Mouse (Mus musculus) hindbrain, postnatal 0 days (tissue): ENCODE results near the gene Clec2l. TPM values are rescaled to one million over a fixed set of nuclear protein-coding genes. Genes with fewer than 3 reads are reported as not detected.
A peak's percentile ranks its signal among the peaks of the same experiment; 100 is the strongest.

ENCODE experiments used
- ATAC-seq: fragments of 200-750 bp; cut with Nextera tagmentation; 2 replicates; pipeline ENCODE4 v1.8.0; 2017; ENCODE audit warnings: mild to moderate bottlenecking, moderate TSS enrichment, moderate library complexity
- DNase-seq: peaks from one replicate; pipeline ENCODE4 v3.0.0-alpha.2; 2015; ENCODE audit warnings: low spot score
- H3K27ac ChIP-seq: fragments of 300-500 bp; sonication (generic); 2 replicates; pipeline ENCODE4 v1.5.1; 2014; ENCODE audit warnings: mild to moderate bottlenecking
- H3K27me3 ChIP-seq: fragments of 300-500 bp; sonication (generic); 2 replicates; pipeline ENCODE4 v1.6.1; 2014; ENCODE audit warnings: low read length, mixed read lengths; ENCODE audit not compliant: insufficient read depth
- H3K36me3 ChIP-seq: fragments of 300-500 bp; sonication (generic); 2 replicates; pipeline ENCODE4 v1.6.1; 2014; ENCODE audit warnings: low read length, mixed read lengths; ENCODE audit not compliant: insufficient read depth
- H3K4me1 ChIP-seq: fragments of 300-500 bp; sonication (generic); 2 replicates; pipeline ENCODE4 v1.6.1; 2014; ENCODE audit warnings: antibody characterized with exemption, low read length, mixed read lengths; ENCODE audit not compliant: insufficient read depth
- H3K4me2 ChIP-seq: fragments of 300-500 bp; sonication (generic); 2 replicates; pipeline ENCODE4 v1.6.1; 2014; ENCODE audit warnings: low read depth, mild to moderate bottlenecking, low read length, moderate library complexity, mixed read lengths
- H3K4me3 ChIP-seq: fragments of 300-500 bp; sonication (generic); 2 replicates; pipeline ENCODE4 v1.5.1; 2014; ENCODE audit warnings: low read length
- H3K9ac ChIP-seq: fragments of 300-500 bp; sonication (generic); replicated peaks from 2 replicates; pipeline ENCODE4 v1.6.1; 2014; ENCODE audit warnings: mild to moderate bottlenecking, low read length, moderate library complexity, mixed read lengths
- H3K9me3 ChIP-seq: fragments of 300-500 bp; sonication (generic); 2 replicates; pipeline ENCODE4 v1.6.1; 2016; ENCODE audit warnings: low read length, mixed read lengths
- CTCF ChIP-seq: IDR thresholded peaks from 2 replicates; pipeline ENCODE4 v1.5.1; 2016; ENCODE audit warnings: antibody characterized with exemption, control low read depth, low read depth
- WGBS: fragments of 180-500 bp; shearing (Covaris S2); extraction: QIAGEN DNeasy Blood & Tissue Kit; methylation state at CpG from one replicate; pipeline ENCODE4 v1.1.7; 2014; 5-methylcytosine and 5-hydroxymethylcytosine counted together
- polyA plus RNA-seq: library from polyadenylated mRNA; unstranded; fragments of >200 nt; fragmentation: Nextera tagmentation; extraction: Ambion mirVana; gene quantifications from 2 replicates; pipeline ENCODE4 v1.2.1, GENCODE M21; 2015
- total RNA-seq: library from RNA; depleted of rRNA; stranded (reverse); fragments of >200 nt; gene quantifications from 2 replicates; pipeline ENCODE4 v1.2.3, GENCODE M21; 2014

The Clec2l gene
- total and polyA plus RNA-seq, 2 experiments from 2014 or later: 53.0 to 143 TPM

DNA sequence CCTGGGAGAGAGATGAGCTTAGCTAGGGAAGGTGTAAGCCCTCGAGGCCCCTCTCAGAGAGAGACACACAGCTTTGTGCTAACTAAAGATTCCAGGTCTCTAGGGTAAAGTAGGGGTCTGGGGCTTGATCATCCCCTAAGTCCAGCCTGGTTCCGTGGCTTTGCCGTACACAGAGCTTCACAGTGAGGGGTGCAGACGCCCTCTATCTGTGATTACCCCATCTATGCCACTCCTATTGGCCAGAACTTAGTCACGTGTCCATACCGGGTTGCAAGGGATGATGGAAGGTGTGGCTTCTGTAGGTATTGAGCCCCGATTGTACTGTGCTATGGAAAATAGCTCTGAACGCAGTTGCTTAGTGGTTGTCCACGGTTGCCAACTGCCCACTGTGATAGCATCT lies 14.8 kb downstream of the Clec2l start:
- DNase-seq (no peak), ATAC-seq (no peak)
- H3K27ac ChIP-seq: no peak overlapping the region
- no peak overlapping the region for H3K4me3 ChIP-seq
- H3K36me3 ChIP-seq: no peaks in the 10 kb centered on the region
- no peak overlapping the region for H3K4me2 ChIP-seq
- H3K9ac ChIP-seq: no peak overlapping the region
- H3K27me3 ChIP-seq: no peaks in the 10 kb centered on the region
- 81% methylated on average over 9 of the region's 9 CpGs for WGBS
- H3K4me1 ChIP-seq: no peaks in the 10 kb centered on the region
- no peak for TF ChIP-seq CTCF
- no peaks in the 10 kb centered on the region for H3K9me3 ChIP-seq

DNA sequence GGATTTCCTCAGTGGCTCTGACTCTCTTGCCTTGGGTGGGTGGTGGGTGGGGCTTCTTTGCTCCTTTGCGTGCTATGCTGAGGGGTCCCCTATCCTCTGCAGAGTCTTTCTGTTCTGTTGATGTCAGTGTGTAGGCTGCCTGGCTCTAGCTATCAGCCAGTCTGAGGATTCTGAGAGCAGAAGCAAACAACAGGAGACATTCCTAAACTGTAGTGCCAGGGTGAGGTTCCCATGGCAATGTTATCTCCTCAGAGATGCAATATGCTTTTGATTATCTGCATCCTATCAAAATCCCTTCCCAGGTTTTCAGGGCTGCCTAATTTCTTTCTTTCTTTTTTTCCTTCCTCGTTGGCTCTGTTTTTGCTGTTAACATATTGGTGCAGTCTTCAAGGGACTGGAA lies 19.7 kb downstream of the Clec2l start:
- DNase-seq (no peak), ATAC-seq (no peak)
- no peak for TF ChIP-seq CTCF
- H3K36me3 ChIP-seq: no peaks in the 10 kb centered on the region
- H3K4me2 ChIP-seq: no peak overlapping the region
- H3K9ac ChIP-seq: no peak overlapping the region
- no peaks in the 10 kb centered on the region for H3K27me3 ChIP-seq
- no peaks in the 10 kb centered on the region for H3K9me3 ChIP-seq
- 65% methylated on average over 2 of the region's 2 CpGs for WGBS
- H3K27ac ChIP-seq: no peak overlapping the region
- no peaks in the 10 kb centered on the region for H3K4me1 ChIP-seq
- no peak overlapping the region for H3K4me3 ChIP-seq

DNA sequence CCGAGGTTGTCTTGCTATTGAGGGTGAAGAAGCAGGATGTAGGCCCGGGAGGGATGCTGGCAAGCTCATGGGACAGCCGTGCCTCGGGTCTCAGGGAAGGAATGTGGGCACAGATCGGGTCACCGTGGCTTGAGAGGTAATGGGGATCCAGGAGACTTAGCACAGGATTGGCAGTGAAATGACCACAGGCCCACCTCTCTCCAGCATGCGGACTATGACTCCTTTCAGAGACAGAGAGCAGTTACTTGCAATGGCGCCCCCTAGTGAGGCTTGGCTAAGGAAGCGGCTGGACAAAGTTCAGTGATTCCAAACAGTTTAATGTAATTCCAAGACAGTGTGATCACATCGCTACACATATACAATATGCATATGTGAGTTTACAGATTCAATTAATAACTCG lies 24.3 kb downstream of the Clec2l start:
- DNase-seq (peak; percentile 71), ATAC-seq (0 out of 2 replicates have a peak, but pooled peaks have one; percentile 21)
- H3K36me3 ChIP-seq: no peaks in the 10 kb centered on the region
- no peaks in the 10 kb centered on the region for H3K4me1 ChIP-seq
- 62% methylated on average over 11 of the region's 11 CpGs for WGBS
- TF ChIP-seq CTCF: peak; percentile 71
- H3K9me3 ChIP-seq: no peaks in the 10 kb centered on the region
- H3K27ac ChIP-seq: no peak overlapping the region
- no peak overlapping the region for H3K4me3 ChIP-seq
- H3K27me3 ChIP-seq: no peaks in the 10 kb centered on the region
- no peak overlapping the region for H3K4me2 ChIP-seq
- no peak overlapping the region for H3K9ac ChIP-seq

DNA sequence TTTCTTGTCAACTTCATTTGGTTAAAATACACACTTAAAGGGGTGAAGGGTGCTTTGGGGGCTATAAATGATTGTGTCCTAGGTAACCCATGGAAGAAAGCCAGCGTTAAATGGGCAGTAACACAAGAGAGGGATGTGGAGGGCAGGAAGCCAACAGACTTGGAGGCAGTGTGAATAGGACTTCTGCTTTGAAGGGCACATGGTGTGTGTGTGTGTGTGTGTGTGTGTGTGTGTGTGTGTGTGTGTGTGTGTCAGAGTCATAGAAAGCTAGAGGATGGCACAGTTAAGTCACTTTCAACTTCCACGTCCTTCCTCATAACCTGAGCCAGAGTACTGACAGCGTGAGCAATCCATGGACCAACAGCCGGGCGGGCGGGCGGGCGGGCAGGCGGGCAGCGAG lies 26.0 kb downstream of the Clec2l start:
- no peaks in the 10 kb centered on the region for H3K4me1 ChIP-seq
- DNase-seq (peak; percentile 71), ATAC-seq (peak; percentile 66)
- no peak overlapping the region for H3K27ac ChIP-seq
- TF ChIP-seq CTCF: no peak
- no peak overlapping the region for H3K4me2 ChIP-seq
- no peak overlapping the region for H3K4me3 ChIP-seq
- WGBS: 61% methylated on average over 10 of the region's 10 CpGs
- H3K27me3 ChIP-seq: no peaks in the 10 kb centered on the region
- no peak overlapping the region for H3K9ac ChIP-seq
- H3K9me3 ChIP-seq: no peaks in the 10 kb centered on the region
- no peaks in the 10 kb centered on the region; the same call in 1 of the 2 replicates for H3K36me3 ChIP-seq

DNA sequence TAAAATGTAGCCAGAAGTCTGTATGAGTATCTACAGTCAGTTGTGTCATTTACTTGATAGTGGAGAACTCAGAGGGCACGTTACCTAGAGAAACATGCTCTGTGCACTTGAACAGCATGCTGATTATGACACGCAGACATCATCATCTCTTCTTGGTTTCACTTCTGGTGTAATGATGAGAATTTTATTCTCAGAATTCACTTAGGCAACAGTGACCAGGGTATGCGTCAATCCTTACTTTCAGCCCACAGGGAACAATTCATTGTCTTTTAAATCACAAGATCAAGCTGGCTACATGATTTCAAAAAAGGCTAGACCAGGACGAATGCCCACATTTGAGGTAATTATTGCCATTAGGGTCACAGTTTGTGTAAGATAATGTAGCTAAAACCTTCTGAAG lies 27.7 kb downstream of the Clec2l start:
- no peak for ATAC-seq
- Histone ChIP-seq H3K4me2 (no peak overlapping the region), H3K27me3 (no peaks in the 10 kb centered on the region), H3K36me3 (no peaks in the 10 kb centered on the region; the same call in 1 of the 2 replicates), H3K9ac (no peak overlapping the region), H3K4me3 (no peak overlapping the region), H3K27ac (no peak overlapping the region), H3K9me3 (no peaks in the 10 kb centered on the region), H3K4me1 (no peaks in the 10 kb centered on the region)
- DNase-seq: no peak
- no peak for TF ChIP-seq CTCF
- WGBS: 66% methylated on average over 4 of the region's 4 CpGs

DNA sequence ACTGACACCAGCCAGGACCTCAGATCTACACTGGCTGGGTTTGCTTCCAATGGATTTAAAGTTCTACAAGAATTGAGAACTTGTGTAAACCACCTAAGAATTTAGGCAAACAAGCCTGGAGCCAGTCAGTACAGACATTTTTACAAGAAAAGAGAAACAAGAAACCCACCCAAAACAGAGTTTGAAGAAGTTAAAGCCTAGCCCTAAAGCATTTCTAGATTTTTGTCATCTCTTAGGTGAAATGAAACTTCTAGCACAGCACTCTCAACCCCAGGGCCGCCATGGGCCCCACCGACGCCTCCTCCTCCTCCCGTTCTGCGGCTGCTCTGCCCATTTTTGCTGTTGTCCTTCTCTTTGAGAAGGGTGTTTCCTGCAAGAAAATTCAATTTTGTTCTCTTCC lies 28.2 kb downstream of the Clec2l start:
- WGBS: 91% methylated on average over 5 of the region's 5 CpGs
- no peaks in the 10 kb centered on the region for H3K9me3 ChIP-seq
- no peak overlapping the region for H3K27ac ChIP-seq
- H3K4me2 ChIP-seq: no peak overlapping the region
- no peak for ATAC-seq
- no peak for TF ChIP-seq CTCF
- no peak for DNase-seq
- no peak overlapping the region for H3K9ac ChIP-seq
- no peaks in the 10 kb centered on the region for H3K27me3 ChIP-seq
- H3K4me1 ChIP-seq: no peaks in the 10 kb centered on the region
- peaks cover 1% of the 10 kb centered on the region; the same call in 1 of the 2 replicates for H3K36me3 ChIP-seq
- H3K4me3 ChIP-seq: no peak overlapping the region

DNA sequence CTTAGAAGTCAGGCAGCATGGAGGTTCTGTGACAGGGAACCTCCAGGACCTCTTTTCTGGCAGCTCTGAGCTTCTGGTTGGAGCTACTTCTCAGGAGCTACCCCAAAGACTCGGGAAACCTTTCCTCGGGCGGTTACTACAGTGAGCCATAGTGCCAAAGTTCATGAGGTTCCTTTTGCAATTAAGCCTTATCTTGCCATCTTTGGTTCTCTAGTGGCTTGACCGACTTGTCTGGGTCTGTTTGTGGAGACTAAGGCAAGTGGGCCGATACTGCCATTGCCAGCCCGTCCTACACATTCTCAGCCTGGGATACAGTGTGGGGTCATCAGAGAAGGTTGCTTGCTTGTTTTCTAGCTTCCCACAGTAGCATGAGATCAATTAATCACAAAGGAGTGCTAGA lies 29.7 kb downstream of the Clec2l start:
- DNase-seq (no peak), ATAC-seq (no peak)
- no peaks in the 10 kb centered on the region for H3K4me1 ChIP-seq
- no peak overlapping the region for H3K4me2 ChIP-seq
- no peak for TF ChIP-seq CTCF
- no peak overlapping the region for H3K9ac ChIP-seq
- no peaks in the 10 kb centered on the region for H3K9me3 ChIP-seq
- no peak overlapping the region for H3K27ac ChIP-seq
- H3K4me3 ChIP-seq: no peak overlapping the region
- H3K36me3 ChIP-seq: peaks cover 6% of the 10 kb centered on the region; the same call in 1 of the 2 replicates
- H3K27me3 ChIP-seq: no peaks in the 10 kb centered on the region
- 96% methylated on average over 6 of the region's 6 CpGs for WGBS
